Mouse (Mus musculus): ENCODE results near the gene Bud23. TPM values are rescaled to one million over a fixed set of nuclear protein-coding genes. Genes with fewer than 3 reads are reported as not detected.
"Not testable (repeated sequence)": the region's sequence is repeated elsewhere in the genome, so short reads cannot be mapped to it uniquely, and the experiment has no call there.

Bud23 gene
- total RNA-seq (2014; fragmentation: Nextera tagmentation), result 93.5 and 138 TPM in 2 replicates
- total RNA-seq (2017), result 68.0 and 104 TPM in 2 replicates

GRCm38 (mm10) chr5:135064909-135065446 is at the start of gene Bud23:
Gene Bud23, minus strand, starts transcription at chr5:135064959.
- not testable (repeated sequence) for ATAC-seq (replicated peaks; ENCODE audit: low FRiP score, low TSS enrichment, poor library complexity, severe bottlenecking)

- no peak for ATAC-seq (replicated peaks; ENCODE audit: low FRiP score, low TSS enrichment, poor library complexity, severe bottlenecking)
Observed at GRCm38 (mm10) chr5:135113782-135114181, 49.0 kb upstream of the Bud23 start.

DNA sequence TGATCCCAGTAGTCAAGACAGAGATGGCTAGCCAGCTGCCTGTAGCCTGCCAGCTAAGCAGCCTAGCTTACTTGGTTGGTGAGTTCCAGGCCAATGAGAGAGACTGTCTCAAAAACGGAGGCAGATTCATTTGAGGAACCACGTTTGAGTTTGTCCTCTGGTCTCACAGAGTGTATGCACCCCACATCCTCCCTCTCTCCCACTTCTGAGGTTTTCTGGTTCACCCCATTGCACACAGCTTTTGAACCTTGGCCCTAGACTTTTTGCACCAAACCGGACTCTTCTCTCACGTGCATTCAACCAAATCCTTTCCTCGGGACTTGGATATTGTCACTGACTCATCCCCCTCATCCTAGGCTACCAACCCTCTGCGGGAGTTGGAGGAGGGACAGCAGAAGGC is 45.2 kb upstream of the Bud23 start:
- ATAC-seq (replicated peaks; ENCODE audit: low FRiP score, low TSS enrichment, poor library complexity, severe bottlenecking), result no peak

DNA sequence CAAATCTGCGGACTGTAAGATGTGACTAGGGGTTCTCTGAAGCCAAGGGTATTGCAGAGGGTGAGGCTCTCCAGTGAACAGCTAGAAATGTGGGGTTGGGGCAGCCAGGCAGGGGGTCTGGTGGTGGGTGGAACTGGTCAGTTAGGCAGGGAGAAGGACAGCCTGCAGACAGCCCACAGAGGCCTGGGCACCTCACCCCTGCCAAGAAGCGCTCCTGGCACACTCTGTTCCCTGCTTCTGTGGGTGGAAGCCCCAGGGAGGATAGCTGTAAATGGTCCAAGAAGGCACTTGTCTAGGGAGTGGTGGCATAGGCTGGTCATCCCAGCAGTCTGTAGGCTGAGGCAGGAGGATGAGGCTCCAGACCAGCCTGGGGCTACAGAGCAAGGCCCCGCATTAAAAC is 44.7 kb upstream of the Bud23 start:
- ATAC-seq (replicated peaks; ENCODE audit: low FRiP score, low TSS enrichment, poor library complexity, severe bottlenecking), result no peak

DNA sequence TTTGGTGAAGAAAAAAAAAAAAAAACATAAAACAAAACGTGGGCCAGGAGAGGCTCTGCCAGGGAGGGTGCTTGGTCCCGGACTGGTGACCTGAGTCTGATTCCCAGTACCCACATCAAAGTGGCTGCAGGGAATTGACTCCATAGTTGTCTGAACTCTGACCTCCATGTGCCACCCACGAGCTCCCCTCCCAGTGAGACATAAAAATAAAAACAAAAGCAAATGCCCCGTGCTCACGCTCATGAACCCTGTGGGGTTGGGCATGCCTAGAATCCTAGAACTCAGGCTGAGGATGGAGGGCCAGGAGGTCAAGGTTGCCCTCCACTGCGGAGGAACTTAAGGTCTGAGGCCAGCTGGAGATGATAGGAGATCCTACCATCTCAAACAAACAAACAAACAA is 44.3 kb upstream of the Bud23 start:
- no peak for ATAC-seq (replicated peaks; ENCODE audit: low FRiP score, low TSS enrichment, poor library complexity, severe bottlenecking)

DNA sequence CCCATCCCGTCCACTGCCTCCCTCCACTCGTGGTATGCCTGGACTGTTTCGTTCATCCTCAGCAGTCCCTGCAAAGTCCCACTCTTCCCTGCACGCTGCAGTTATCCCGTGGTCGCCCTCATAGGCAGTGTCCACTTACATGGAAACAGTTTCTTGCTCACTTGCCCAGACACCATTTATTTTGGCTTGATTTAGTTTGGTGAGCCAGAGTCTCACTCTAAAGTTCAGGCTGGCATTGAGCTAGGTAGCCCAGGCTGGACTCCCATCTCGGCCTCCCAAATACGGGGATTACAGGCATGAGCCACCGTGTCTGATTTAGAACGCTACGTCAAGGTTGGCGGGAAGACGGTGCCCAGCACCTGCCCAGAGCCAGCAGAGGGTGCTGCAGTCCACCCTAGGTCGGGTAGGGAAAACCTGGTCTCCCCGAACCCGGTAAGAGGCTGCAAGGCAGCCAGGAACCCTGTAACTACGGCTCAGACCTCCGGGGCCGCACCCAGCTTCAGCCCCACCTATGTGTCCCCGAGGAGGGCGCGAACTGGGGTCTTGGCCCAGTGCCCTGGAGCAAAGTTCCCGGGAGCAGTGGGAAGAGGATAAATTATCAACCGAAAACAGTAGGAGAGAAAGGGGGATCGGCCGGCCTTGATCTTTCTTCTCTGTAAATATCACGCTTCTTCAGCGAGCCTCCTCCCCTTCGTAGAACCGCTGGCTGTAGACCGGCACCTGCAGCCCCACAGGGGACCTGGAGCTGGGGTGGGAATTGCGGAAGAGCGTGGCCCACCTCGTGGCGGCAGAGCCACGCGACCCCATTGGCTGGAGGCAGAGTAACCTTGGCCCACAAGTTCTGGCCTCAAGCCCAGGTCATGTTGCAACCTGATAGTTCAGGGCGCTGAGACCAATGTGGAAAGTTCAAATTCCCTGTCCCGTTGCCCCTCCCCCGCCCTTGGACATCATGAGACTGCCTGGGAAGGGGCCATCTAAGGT is 43.1 kb upstream of the Bud23 start:
- 0 out of 2 replicates have a peak, but pooled peaks have one; percentile 16 for ATAC-seq (replicated peaks; ENCODE audit: low FRiP score, low TSS enrichment, poor library complexity, severe bottlenecking)

DNA sequence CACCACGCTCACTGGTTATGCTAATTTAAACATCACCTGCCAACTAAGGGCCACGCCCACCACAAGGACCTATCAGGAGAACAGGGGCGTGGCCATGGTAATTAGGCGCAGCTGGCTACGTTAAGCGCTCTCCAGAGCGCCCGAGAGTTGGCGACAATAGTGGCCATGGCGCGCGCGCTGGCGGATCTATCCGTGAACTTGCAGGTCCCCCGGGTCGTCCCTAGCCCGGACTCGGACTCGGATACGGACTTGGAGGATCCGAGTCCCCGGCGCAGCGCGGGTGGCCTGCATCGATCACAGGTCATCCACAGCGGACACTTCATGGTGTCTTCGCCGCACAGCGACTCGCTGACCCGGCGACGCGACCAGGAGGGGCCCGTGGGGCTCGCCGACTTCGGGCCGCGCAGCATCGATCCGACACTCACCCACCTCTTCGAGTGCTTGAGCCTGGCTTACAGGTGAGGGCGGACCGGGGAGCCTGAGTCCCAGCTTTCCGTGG is 42.0 kb upstream of the Bud23 start:
- ATAC-seq (replicated peaks; ENCODE audit: low FRiP score, low TSS enrichment, poor library complexity, severe bottlenecking), result peak; percentile 96

GRCm38 (mm10) chr5:135103999-135104660 is 39.4 kb upstream of the Bud23 start:
- no peak for ATAC-seq (replicated peaks; ENCODE audit: low FRiP score, low TSS enrichment, poor library complexity, severe bottlenecking)

GRCm38 (mm10) chr5:135100981-135101380 is 36.2 kb upstream of the Bud23 start:
- no peak for ATAC-seq (replicated peaks; ENCODE audit: low FRiP score, low TSS enrichment, poor library complexity, severe bottlenecking)

DNA sequence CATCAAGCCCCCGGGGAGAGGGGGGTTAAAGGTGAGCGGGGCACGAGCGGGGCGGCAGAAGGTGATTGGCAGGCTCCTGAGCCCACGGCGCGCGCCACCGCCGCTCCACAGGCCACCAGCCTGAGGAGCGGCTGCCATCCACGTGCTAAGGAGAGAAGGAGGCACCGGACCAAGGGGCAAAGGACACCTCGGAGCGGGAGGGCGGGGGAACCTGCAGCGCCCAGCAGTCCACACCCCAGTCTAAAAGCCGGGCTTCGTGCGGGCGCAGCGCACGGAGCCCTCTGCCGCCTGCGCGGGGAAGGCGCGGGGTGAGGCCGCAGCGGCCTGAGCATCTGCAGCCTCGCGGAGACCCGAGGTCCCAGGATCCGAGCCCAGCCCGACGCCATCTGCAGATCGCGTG is 24.9 kb upstream of the Bud23 start, which contains the start of gene Mlxipl:
Gene Mlxipl, plus strand, starts transcription at position 238 of the 400 bp plus-strand sequence.
- ATAC-seq (replicated peaks; ENCODE audit: low FRiP score, low TSS enrichment, poor library complexity, severe bottlenecking), result no peak

DNA sequence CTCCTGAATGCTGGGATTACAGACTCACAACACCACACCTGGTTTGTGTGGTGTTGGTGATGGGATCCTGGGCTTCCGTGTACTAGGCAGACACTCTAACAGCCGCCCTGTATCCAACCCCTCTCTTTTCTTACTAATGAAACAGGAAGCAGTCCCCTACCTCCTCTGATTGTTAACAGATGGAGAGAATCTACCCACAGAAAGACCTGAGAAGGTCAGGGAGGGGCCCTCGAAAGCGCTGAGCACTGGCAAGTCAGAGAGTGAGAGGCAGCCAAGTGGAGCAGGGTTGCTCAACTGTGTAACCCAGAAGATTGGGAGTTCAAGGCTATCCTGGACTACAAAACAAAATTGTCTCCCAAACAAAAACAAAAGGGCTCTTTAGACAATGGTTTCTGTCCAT is 22.1 kb upstream of the Bud23 start:
- no peak for ATAC-seq (replicated peaks; ENCODE audit: low FRiP score, low TSS enrichment, poor library complexity, severe bottlenecking)

GRCm38 (mm10) chr5:135080539-135080938 is 15.8 kb upstream of the Bud23 start:
- no peak for ATAC-seq (replicated peaks; ENCODE audit: low FRiP score, low TSS enrichment, poor library complexity, severe bottlenecking)

DNA sequence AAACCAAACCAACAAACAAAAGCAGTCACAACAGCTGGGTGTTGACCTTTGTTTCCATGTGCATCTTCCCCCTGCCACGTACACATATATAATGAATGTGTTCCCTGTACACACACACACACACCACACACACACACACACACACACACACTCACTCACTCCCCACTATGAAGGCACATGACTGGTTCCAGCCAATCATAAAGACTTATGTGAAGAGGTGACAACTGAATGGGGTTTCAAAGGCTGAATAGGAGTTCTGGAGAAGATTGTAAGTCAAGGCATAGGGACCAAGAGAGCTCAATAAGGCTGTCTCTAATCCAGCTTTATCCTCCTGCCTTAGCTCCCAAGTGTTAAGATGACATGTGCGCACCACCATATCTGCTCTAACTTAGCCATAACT is 14.8 kb upstream of the Bud23 start:
- ATAC-seq (replicated peaks; ENCODE audit: low FRiP score, low TSS enrichment, poor library complexity, severe bottlenecking), result no peak

DNA sequence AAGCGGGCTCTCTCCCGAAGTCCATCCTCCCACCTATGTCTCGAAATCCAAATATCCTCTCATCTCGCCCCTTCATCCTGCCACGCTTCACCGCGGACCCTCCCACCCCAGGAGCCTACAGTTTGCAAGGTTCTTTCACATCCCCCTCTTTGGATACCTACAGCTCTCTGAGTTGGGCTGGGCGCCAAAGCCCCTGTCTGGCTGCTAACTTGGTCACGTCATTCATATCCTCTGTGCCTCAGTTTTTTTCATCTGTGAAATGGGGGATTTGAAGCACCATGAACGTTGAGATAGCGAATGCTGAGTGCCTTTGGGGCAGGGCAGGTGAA is 13.7 kb upstream of the Bud23 start:
- no peak for ATAC-seq (replicated peaks; ENCODE audit: low FRiP score, low TSS enrichment, poor library complexity, severe bottlenecking)

- peak; percentile 77 for ATAC-seq (replicated peaks; ENCODE audit: low FRiP score, low TSS enrichment, poor library complexity, severe bottlenecking)
Observed at GRCm38 (mm10) chr5:135077564-135078481, 13.1 kb upstream of the Bud23 start, which contains the start of gene Vps37d. Gene Vps37d, minus strand, starts transcription at chr5:135078266.

- no peak for ATAC-seq (replicated peaks; ENCODE audit: low FRiP score, low TSS enrichment, poor library complexity, severe bottlenecking)
Observed at GRCm38 (mm10) chr5:135076931-135077505, 12.3 kb upstream of the Bud23 start.

- no peak for ATAC-seq (replicated peaks; ENCODE audit: low FRiP score, low TSS enrichment, poor library complexity, severe bottlenecking)
Observed at GRCm38 (mm10) chr5:135076368-135076767, 11.6 kb upstream of the Bud23 start.

DNA sequence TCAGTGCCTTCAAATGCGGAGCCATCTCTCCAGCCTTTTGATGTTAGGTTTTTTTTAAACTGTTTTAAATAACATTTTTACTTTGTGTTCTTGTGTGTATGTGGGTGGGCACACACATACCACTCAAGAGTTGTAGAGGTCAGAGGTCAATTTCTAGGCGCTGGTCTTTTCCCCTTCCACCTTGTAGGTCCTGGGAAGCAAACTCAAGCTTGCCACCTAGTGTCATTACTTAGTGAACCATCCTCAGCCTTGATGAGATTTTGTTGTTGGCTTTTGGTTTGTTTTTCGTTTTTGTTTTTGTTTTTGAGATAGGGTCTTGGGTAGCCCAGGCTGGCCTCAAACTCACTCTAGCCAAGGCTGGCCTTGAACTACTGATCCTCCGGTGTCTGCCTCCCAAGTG is 10.9 kb upstream of the Bud23 start:
- no peak for ATAC-seq (replicated peaks; ENCODE audit: low FRiP score, low TSS enrichment, poor library complexity, severe bottlenecking)

Data from megakaryocyte-erythroid progenitor cell, adult 5-6 weeks (primary cell).